Mouse (Mus musculus) ES-E14 (cell line): ENCODE results near the gene Bcl11b. TPM values are rescaled to one million over a fixed set of nuclear protein-coding genes. Genes with fewer than 3 reads are reported as not detected.

Experiments
- DNase-seq: peaks from one replicate; pipeline ENCODE4 v3.0.0-alpha.2; 2013; ENCODE audit warnings: low read depth, low spot score
- H3K27ac ChIP-seq: 2 replicates; pipeline ENCODE4 v1.5.1; 2012; ENCODE audit warnings: low read depth, mild to moderate bottlenecking, low read length, moderate library complexity, mixed read lengths; ENCODE audit not compliant: poor library complexity, insufficient read depth, severe bottlenecking
- H3K36me3 ChIP-seq: 2 replicates; pipeline ENCODE4 v1.6.1; 2012; ENCODE audit warnings: mild to moderate bottlenecking, low read length, moderate library complexity, mixed read lengths; ENCODE audit not compliant: control insufficient read depth, poor library complexity, insufficient read depth, severe bottlenecking
- H3K4me1 ChIP-seq, 2 experiments: fragments of 150-350 bp in 1 of 2; sonication (generic) in 1 of 2; 2 replicates each; pipeline ENCODE4 v1.6.1; 2012; ENCODE audit warnings: low read length in 2 of 2, mild to moderate bottlenecking in 1 of 2, mixed read lengths in 1 of 2; ENCODE audit not compliant: control insufficient read depth in 2 of 2, insufficient read depth in 2 of 2, poor library complexity in 1 of 2
- H3K4me3 ChIP-seq, 2 experiments: fragments of 150-350 bp in 1 of 2; sonication (generic) in 1 of 2; 2 replicates each; pipeline ENCODE4 v1.5.1; 2012; ENCODE audit warnings: low read length in 2 of 2, low read depth in 1 of 2, mild to moderate bottlenecking in 1 of 2, mixed read lengths in 1 of 2; ENCODE audit not compliant: insufficient read depth in 1 of 2, poor library complexity in 1 of 2, severe bottlenecking in 1 of 2
- H3K9ac ChIP-seq: 2 replicates; pipeline ENCODE4 v1.6.1; 2012; ENCODE audit warnings: low read depth, mild to moderate bottlenecking, low read length, mixed read lengths; ENCODE audit not compliant: poor library complexity, insufficient read depth, severe bottlenecking
- H3K9me3 ChIP-seq: fragments of 150-350 bp; sonication (generic); 2 replicates; pipeline ENCODE4 v1.6.1; 2012; ENCODE audit warnings: low read depth, mild to moderate bottlenecking, low read length; ENCODE audit not compliant: control insufficient read depth, insufficient read depth
- CHD2 ChIP-seq: IDR thresholded peaks from 2 replicates; pipeline ENCODE4 v1.6.1; 2014; ENCODE audit warnings: mild to moderate bottlenecking, low read depth, low read length, inconsistent platforms
- HCFC1 ChIP-seq: IDR thresholded peaks from 2 replicates; pipeline ENCODE4 v1.6.1; 2012; ENCODE audit warnings: low read length, inconsistent platforms, borderline replicate concordance; ENCODE audit not compliant: insufficient read depth
- MAFK ChIP-seq: IDR thresholded peaks from 2 replicates; pipeline ENCODE4 v1.6.1; 2014; ENCODE audit warnings: mild to moderate bottlenecking, low read depth, low read length, inconsistent platforms; ENCODE audit not compliant: insufficient read depth
- ZC3H11A ChIP-seq: IDR thresholded peaks from 2 replicates; pipeline ENCODE4 v1.6.1; 2012; ENCODE audit warnings: low read depth, mild to moderate bottlenecking, inconsistent platforms, low read length, borderline replicate concordance
- ZNF384 ChIP-seq: IDR thresholded peaks from 2 replicates; pipeline ENCODE4 v1.6.1; 2012; ENCODE audit warnings: low read depth, low read length, inconsistent platforms
- in situ Hi-C, 2 experiments: fragments of 600-800 bp; cut with MboI; formaldehyde crosslinking; loops; one replicate each; pipeline ENCODE4 v1.15.1; 2025; ENCODE audit warnings: low sequenced_read_pairs in 2 of 2, inconsistent platforms in 1 of 2; ENCODE audit not compliant: unreplicated experiment in 2 of 2
- total RNA-seq: library from RNA; depleted of rRNA; stranded (reverse); fragments of 300-350 nt; gene quantifications from 2 replicates; pipeline ENCODE4 v1.2.3, GENCODE M21; 2012

Bcl11b gene
- total RNA-seq, 1 experiment = 0.85 TPM

DNA sequence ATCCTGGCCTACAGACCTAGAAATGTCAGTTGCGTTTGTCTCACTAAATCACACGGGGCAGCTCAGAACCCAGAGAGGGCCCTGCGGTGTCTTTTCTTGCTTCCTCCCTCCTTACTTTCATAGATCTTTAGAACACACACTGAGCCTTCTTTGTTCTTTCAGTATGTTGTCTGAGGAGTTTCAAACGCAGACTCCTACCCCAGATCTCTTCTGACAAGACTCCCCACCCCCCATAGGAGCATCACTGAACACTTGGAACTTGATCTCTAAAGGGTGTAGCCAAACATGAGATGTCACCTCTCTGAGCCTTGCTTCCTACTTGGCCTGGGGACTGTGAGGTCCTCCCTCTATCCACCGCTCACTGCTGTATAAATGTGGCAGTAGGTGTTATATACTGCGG, 82.2 kb downstream of the Bcl11b start:
- no peak for DNase-seq
- Histone ChIP-seq H3K4me1 (no peaks in the 10 kb centered on the region), H3K4me3 (no peak overlapping the region), H3K27ac (no peak overlapping the region), H3K36me3 (no peaks in the 10 kb centered on the region), H3K9ac (no peak overlapping the region), H3K9me3 (no peaks in the 10 kb centered on the region)
- in situ Hi-C loops = no loop called here
- TF ChIP-seq ZNF384 (no peak), ZC3H11A (no peak), HCFC1 (no peak), CHD2 (no peak), MAFK (no peak)

DNA sequence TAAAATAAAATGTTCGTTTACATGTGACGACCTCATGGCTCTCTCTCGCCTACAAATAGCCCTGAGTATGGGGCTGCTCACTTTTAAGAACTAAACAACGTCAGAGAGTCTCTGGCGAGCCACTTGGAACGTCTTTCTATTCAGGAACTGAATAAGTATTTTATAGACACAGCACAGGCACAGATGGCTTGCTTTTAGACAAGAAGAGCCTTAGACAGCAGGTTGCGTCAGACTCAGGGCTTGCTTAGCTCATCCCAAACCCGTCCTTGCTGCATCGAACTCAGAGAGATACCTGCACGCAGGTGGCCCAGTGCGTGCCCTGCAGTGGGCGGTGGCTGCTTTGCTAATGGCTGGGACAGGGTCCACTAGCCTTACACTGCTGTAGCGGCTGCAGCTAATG, 82.7 kb downstream of the Bcl11b start:
- in situ Hi-C loops = no loop called here
- Histone ChIP-seq H3K9ac (no peak overlapping the region), H3K4me3 (no peak overlapping the region), H3K4me1 (no peaks in the 10 kb centered on the region), H3K36me3 (no peaks in the 10 kb centered on the region), H3K9me3 (no peaks in the 10 kb centered on the region), H3K27ac (no peak overlapping the region)
- TF ChIP-seq HCFC1 (no peak), ZC3H11A (no peak), ZNF384 (no peak), CHD2 (no peak), MAFK (no peak)
- DNase-seq = no peak

DNA sequence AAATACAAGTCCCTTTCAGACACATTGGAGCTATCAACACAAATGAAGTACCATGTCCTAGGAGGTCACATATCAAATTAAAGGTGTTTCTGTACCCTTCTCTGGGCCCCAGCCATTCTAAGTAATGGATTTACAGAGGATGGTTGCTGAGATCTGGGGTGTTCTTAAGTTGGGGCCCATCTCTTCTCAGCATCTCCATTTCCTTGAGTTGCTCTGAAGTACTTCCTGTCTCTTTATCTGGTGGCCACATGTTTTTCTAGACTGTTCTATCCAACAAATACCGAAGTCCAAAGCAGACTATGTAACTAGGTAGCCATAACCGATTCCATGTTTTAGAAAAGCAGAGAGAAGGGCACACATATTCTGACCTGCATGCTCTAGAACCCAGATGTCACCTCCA, 83.3 kb downstream of the Bcl11b start:
- in situ Hi-C loops = no loop called here
- no peak overlapping the region for H3K27ac ChIP-seq
- no peak for DNase-seq
- no peaks in the 10 kb centered on the region for H3K9me3 ChIP-seq
- H3K4me3 ChIP-seq = no peak overlapping the region
- no peak overlapping the region for H3K9ac ChIP-seq
- peaks cover 0 to 2% of the 10 kb centered on the region in 2 experiments; a peak in 1 of 4 replicates for H3K4me1 ChIP-seq
- no peaks in the 10 kb centered on the region for H3K36me3 ChIP-seq
- no peak for TF ChIP-seq ZC3H11A
- TF ChIP-seq CHD2 = no peak
- TF ChIP-seq MAFK = no peak
- TF ChIP-seq HCFC1 = no peak
- no peak for TF ChIP-seq ZNF384

DNA sequence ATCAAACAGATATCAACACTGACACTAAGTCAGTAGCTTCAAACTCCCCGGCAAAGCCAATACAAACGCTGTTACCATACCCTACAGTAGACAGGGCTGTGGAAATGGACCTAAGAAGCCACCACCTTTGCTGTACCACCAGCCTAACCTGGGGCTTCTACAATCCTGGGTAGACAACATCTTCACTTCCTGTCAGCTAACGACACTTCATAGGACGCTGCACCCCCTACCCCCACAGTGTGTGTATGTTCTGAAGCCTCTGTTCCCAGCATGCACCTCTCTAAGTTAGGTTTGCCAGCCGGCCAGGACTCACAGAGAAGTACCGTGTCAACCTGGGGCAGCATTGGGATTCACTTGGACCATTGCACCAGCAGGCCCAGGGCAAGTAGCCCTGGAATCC, 84.6 kb downstream of the Bcl11b start:
- no peaks in the 10 kb centered on the region for H3K36me3 ChIP-seq
- in situ Hi-C loops = no loop called here

DNA sequence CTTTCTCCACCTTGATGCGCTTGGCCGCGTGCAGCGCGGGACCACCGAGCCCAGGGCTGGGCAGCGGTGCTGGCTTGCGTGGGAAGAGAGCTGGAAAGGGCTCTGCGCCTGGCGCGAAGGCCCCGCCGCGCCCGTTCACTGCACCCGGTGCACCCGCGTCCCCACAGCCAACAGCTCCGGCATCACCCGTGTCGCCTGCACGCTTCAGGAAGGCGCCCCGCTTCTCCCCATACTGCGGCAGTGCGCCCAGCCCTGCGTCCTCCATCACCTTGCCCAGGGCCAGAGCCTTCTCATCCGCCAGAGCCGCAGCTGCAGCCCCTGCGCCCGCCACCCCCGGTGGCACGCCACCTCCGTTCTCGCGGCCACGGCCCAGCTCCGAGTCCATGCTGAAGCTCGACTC, 87.4 kb downstream of the Bcl11b start:
- in situ Hi-C loops = no loop called here
- Histone ChIP-seq H3K4me1 (peaks cover 0 to 2% of the 10 kb centered on the region in 2 experiments; a peak in 1 of 4 replicates), H3K9me3 (no peaks in the 10 kb centered on the region), H3K36me3 (no peaks in the 10 kb centered on the region), H3K4me3 (peak overlapping the region; percentile 41 to 54; a peak in 3 of 4 replicates), H3K9ac (no peak overlapping the region), H3K27ac (no peak overlapping the region)
- TF ChIP-seq CHD2 = no peak
- no peak for TF ChIP-seq ZNF384
- no peak for TF ChIP-seq ZC3H11A
- TF ChIP-seq MAFK = no peak
- no peak for TF ChIP-seq HCFC1
- DNase-seq = no peak

More for the DNA sequence above, 84.6 kb downstream of the Bcl11b start:
- no peak for DNase-seq
- Histone ChIP-seq H3K4me1 (peaks cover 0 to 2% of the 10 kb centered on the region in 2 experiments; a peak in 1 of 4 replicates), H3K9me3 (no peaks in the 10 kb centered on the region), H3K9ac (no peak overlapping the region), H3K4me3 (no peak overlapping the region), H3K27ac (no peak overlapping the region)
- TF ChIP-seq CHD2 (no peak), MAFK (no peak), HCFC1 (no peak), ZC3H11A (no peak), ZNF384 (no peak)
